Mouse (Mus musculus): Measurements from ENCODE around the gene Tmem39b. TPM values are rescaled to one million over a fixed set of nuclear protein-coding genes. Genes with fewer than 3 reads are reported as not detected.
A peak's percentile ranks its signal among the peaks of the same experiment; 100 is the strongest.

Tmem39b gene
- total RNA-seq, 2 experiments from 2014 or later: 1.9 to 3.7 TPM

GRCm38 (mm10) chr4:129697191-129697590 is 553 bp upstream of the Tmem39b start:
- intact Hi-C loops (cut with DNase I; ENCODE audit: low total_unique reads): no loop called here
- DNase-seq: no peak

GRCm38 (mm10) chr4:129695815-129696157 is 852 bp downstream of the Tmem39b start:
- intact Hi-C loops (cut with DNase I; ENCODE audit: low total_unique reads): no loop called here

GRCm38 (mm10) chr4:129684531-129684930 is 12.1 kb downstream of the Tmem39b start:
- intact Hi-C loops (cut with DNase I; ENCODE audit: low total_unique reads): no loop called here
- no peak for DNase-seq

More at GRCm38 (mm10) chr4:129695815-129696157, 852 bp downstream of the Tmem39b start:
- DNase-seq: no peak

GRCm38 (mm10) chr4:129683901-129684493 is 12.6 kb downstream of the Tmem39b start:
- no peak for DNase-seq
- intact Hi-C loops (cut with DNase I; ENCODE audit: low total_unique reads): no loop called here

- intact Hi-C loops (cut with DNase I; ENCODE audit: low total_unique reads): no loop called here
- no peak for DNase-seq
These were observed 14.8 kb downstream of the Tmem39b start for GRCm38 (mm10) chr4:129681837-129682236.

GRCm38 (mm10) chr4:129672878-129673449 is 23.7 kb downstream of the Tmem39b start:
- intact Hi-C loops (cut with DNase I; ENCODE audit: low total_unique reads): no loop called here
- no peak for DNase-seq

GRCm38 (mm10) chr4:129672083-129672877 is 24.4 kb downstream of the Tmem39b start, which contains the start of gene Kpna6:
TSS of gene Kpna6 (minus strand) at chr4:129672767.
- intact Hi-C loops (cut with DNase I; ENCODE audit: low total_unique reads): no loop called here

GRCm38 (mm10) chr4:129671491-129672082 is 25.1 kb downstream of the Tmem39b start:
- intact Hi-C loops (cut with DNase I; ENCODE audit: low total_unique reads): no loop called here
- DNase-seq: peak; percentile 36

More at GRCm38 (mm10) chr4:129672083-129672877, 24.4 kb downstream of the Tmem39b start, which contains the start of gene Kpna6:
- peak; percentile 91 for DNase-seq

GRCm38 (mm10) chr4:129662255-129662813 is 34.3 kb downstream of the Tmem39b start:
- intact Hi-C loops (cut with DNase I; ENCODE audit: low total_unique reads): no loop called here
- no peak for DNase-seq

- intact Hi-C loops (cut with DNase I; ENCODE audit: low total_unique reads): no loop called here
- no peak for DNase-seq
These were observed 35.1 kb downstream of the Tmem39b start for GRCm38 (mm10) chr4:129661584-129661983.

GRCm38 (mm10) chr4:129654770-129655169 is 41.9 kb downstream of the Tmem39b start:
- DNase-seq: no peak
- intact Hi-C loops (cut with DNase I; ENCODE audit: low total_unique reads): no loop called here

GRCm38 (mm10) chr4:129650359-129650758 is 46.3 kb downstream of the Tmem39b start:
- intact Hi-C loops (cut with DNase I; ENCODE audit: low total_unique reads): no loop called here

GRCm38 (mm10) chr4:129648656-129649055 is 48.0 kb downstream of the Tmem39b start:
- no peak for DNase-seq
- intact Hi-C loops (cut with DNase I; ENCODE audit: low total_unique reads): loop anchor here (10.0 kb wide), 1 partner anchor 654 kb away; the partner anchor contains the start of gene Ak2

More at GRCm38 (mm10) chr4:129650359-129650758, 46.3 kb downstream of the Tmem39b start:
- DNase-seq: no peak

GRCm38 (mm10) chr4:129645204-129645603 is 51.4 kb downstream of the Tmem39b start:
- no peak for DNase-seq
- intact Hi-C loops (cut with DNase I; ENCODE audit: low total_unique reads): loop anchor here (10.0 kb wide), 1 partner anchor 650 kb away; the partner anchor contains the start of gene Ak2

GRCm38 (mm10) chr4:129641756-129642155 is 54.9 kb downstream of the Tmem39b start:
- DNase-seq: no peak
- intact Hi-C loops (cut with DNase I; ENCODE audit: low total_unique reads): loop anchor here (10.0 kb wide), 1 partner anchor 647 kb away; the partner anchor contains the start of gene Ak2

GRCm38 (mm10) chr4:129640638-129641467 is 55.8 kb downstream of the Tmem39b start, which contains the start of gene Txlna:
TSS of gene Txlna (minus strand) at chr4:129641065.
- intact Hi-C loops (cut with DNase I; ENCODE audit: low total_unique reads): loop anchor here (10.0 kb wide), 1 partner anchor 646 kb away; the partner anchor contains the start of gene Ak2
- peak; percentile 97 for DNase-seq

GRCm38 (mm10) chr4:129640101-129640637 is 56.5 kb downstream of the Tmem39b start:
- DNase-seq: peak; percentile 50
- intact Hi-C loops (cut with DNase I; ENCODE audit: low total_unique reads): loop anchor here (10.0 kb wide), 1 partner anchor 645 kb away; the partner anchor contains the start of gene Ak2

- intact Hi-C loops (cut with DNase I; ENCODE audit: low total_unique reads): no loop called here
- no peak for DNase-seq
These were observed 57.4 kb downstream of the Tmem39b start for GRCm38 (mm10) chr4:129639221-129639620.

Measured in gastrocnemius, postnatal 14 days (tissue).